Mouse (Mus musculus): ENCODE results near the gene B4galt5. TPM values are rescaled to one million over a fixed set of nuclear protein-coding genes. Genes with fewer than 3 reads are reported as not detected.
A peak's percentile ranks its signal among the peaks of the same experiment; 100 is the strongest.

B4galt5 gene
- total and polyA plus RNA-seq, 3 experiments = 4.6 to 34.4 (median 6.5) TPM

GRCm38 (mm10) chr2:167367777-167368281, 18.8 kb upstream of the B4galt5 start:
- Histone ChIP-seq H3K36me3 (ENCODE audit: control insufficient read depth in 1 of 2, insufficient read depth in 2 of 2, low read length in 2 of 2) (peaks cover 0 to 3% of the 10 kb centered on the region in 2 experiments; a peak in 1 of 4 replicates), H3K4me3 (ENCODE audit: control insufficient read depth in 1 of 2, insufficient read depth in 1 of 2, low read depth in 2 of 2, low read length in 2 of 2) (peak overlapping the region; percentile 53 to 56), H3K27me3 (ENCODE audit: control insufficient read depth in 1 of 2, insufficient read depth in 2 of 2, low read length in 2 of 2) (no peaks in the 10 kb centered on the region; a peak in 2 of 4 replicates), H3K9me3 (replicated peaks; ENCODE audit: insufficient read depth, low read length) (no peaks in the 10 kb centered on the region), H3K9ac (ENCODE audit: control insufficient read depth, low read depth, low read length, poor library complexity, severe bottlenecking) (peak overlapping the region; percentile 53), H3K4me1 (ENCODE audit: control insufficient read depth in 1 of 2, insufficient read depth in 2 of 2, low read length in 2 of 2) (peaks cover 0 to 11% of the 10 kb centered on the region in 2 experiments; a peak in 2 of 4 replicates), H3K79me2 (ENCODE audit: control insufficient read depth, insufficient read depth, low read length, poor library complexity) (no peaks in the 10 kb centered on the region; the same call in 1 of the 2 replicates), H3K27ac (ENCODE audit: control insufficient read depth, low read depth, low read length) (peak overlapping the region; percentile 62)
- TF ChIP-seq RAD21 (IDR thresholded peaks at IDR 0.05; ENCODE audit: low read depth, low read length) (no peak), POLR2AphosphoS5 (IDR thresholded peaks at IDR 0.05; ENCODE audit: borderline replicate concordance, low read depth, low read length) (no peak), MYC (IDR thresholded peaks at IDR 0.05; ENCODE audit: low read depth, low read length) (peak; percentile 48; the same call in 1 of the 2 replicates), TBP (IDR thresholded peaks at IDR 0.05; ENCODE audit: low read depth, low read length) (no peak), CHD2 (IDR thresholded peaks at IDR 0.05; ENCODE audit: low read length) (no peak), MAZ (IDR thresholded peaks at IDR 0.05; ENCODE audit: low read depth, low read length) (no peak), POLR2A (IDR thresholded peaks at IDR 0.05; ENCODE audit: control insufficient read depth in 1 of 2, insufficient read depth in 1 of 2, low read depth in 1 of 2, low read length in 2 of 2, poor library complexity in 1 of 2) (0 out of 4 replicates have a peak, but pooled peaks of 1 of the 2 experiments have one; percentile 18), MAX (IDR thresholded peaks at IDR 0.05; ENCODE audit: low read length) (no peak), MYB (IDR thresholded peaks at IDR 0.05; ENCODE audit: low read depth, low read length) (no peak), CTCF (IDR thresholded peaks at IDR 0.05 in 2 of 3, conservative IDR thresholded peaks at IDR 0.05 in 1 of 3; ENCODE audit: control insufficient read depth in 1 of 3, insufficient read depth in 1 of 3, low read depth in 2 of 3, low read length in 3 of 3, poor library complexity in 1 of 3, severe bottlenecking in 1 of 3) (0 out of 6 replicates have a peak, but pooled peaks of 1 of the 3 experiments have one; percentile 0), KAT2A (conservative IDR thresholded peaks at IDR 0.05; ENCODE audit: low read depth, low read length) (no peak), TAL1 (IDR thresholded peaks at IDR 0.05; ENCODE audit: low read length) (no peak)
- DNase-seq (ENCODE audit: low read depth, low spot score) = peak; percentile 72

- peak overlapping the region; percentile 3 for H3K27ac ChIP-seq (ENCODE audit: control insufficient read depth, low read depth, low read length)
- peaks cover 0 to 11% of the 10 kb centered on the region in 2 experiments; a peak in 2 of 4 replicates for H3K4me1 ChIP-seq (ENCODE audit: control insufficient read depth in 1 of 2, insufficient read depth in 2 of 2, low read length in 2 of 2)
Measured at GRCm38 (mm10) chr2:167367325-167367724, 18.3 kb upstream of the B4galt5 start.

More at GRCm38 (mm10) chr2:167367325-167367724, 18.3 kb upstream of the B4galt5 start:
- H3K36me3 ChIP-seq (ENCODE audit: control insufficient read depth in 1 of 2, insufficient read depth in 2 of 2, low read length in 2 of 2) = peaks cover 0 to 3% of the 10 kb centered on the region in 2 experiments; a peak in 1 of 4 replicates
- no peaks in the 10 kb centered on the region for H3K9me3 ChIP-seq (replicated peaks; ENCODE audit: insufficient read depth, low read length)
- DNase-seq (ENCODE audit: low read depth, low spot score) = peak; percentile 75
- H3K27me3 ChIP-seq (ENCODE audit: control insufficient read depth in 1 of 2, insufficient read depth in 2 of 2, low read length in 2 of 2) = no peaks in the 10 kb centered on the region; a peak in 1 of 4 replicates
- H3K9ac ChIP-seq (ENCODE audit: control insufficient read depth, low read depth, low read length, poor library complexity, severe bottlenecking) = peak overlapping the region; percentile 53
- peak overlapping the region; percentile 53 to 56 for H3K4me3 ChIP-seq (ENCODE audit: control insufficient read depth in 1 of 2, insufficient read depth in 1 of 2, low read depth in 2 of 2, low read length in 2 of 2)
- H3K79me2 ChIP-seq (ENCODE audit: control insufficient read depth, insufficient read depth, low read length, poor library complexity) = no peaks in the 10 kb centered on the region; the same call in 1 of the 2 replicates
- 0 out of 2 replicates have a peak, but pooled peaks have one; percentile 10 for TF ChIP-seq MYC (IDR thresholded peaks at IDR 0.05; ENCODE audit: low read depth, low read length)
- TF ChIP-seq RCOR1 (IDR thresholded peaks at IDR 0.05; ENCODE audit: low read depth, low read length) = 0 out of 2 replicates have a peak, but pooled peaks have one; percentile 33
- no peak for TF ChIP-seq CHD1 (IDR thresholded peaks at IDR 0.05; ENCODE audit: low read depth, low read length)
- peak in 1 of 2 experiments; percentile 18; a peak in 1 of 4 replicates for TF ChIP-seq EP300 (IDR thresholded peaks at IDR 0.05; ENCODE audit: low read depth in 1 of 2, low read length in 2 of 2)
- TF ChIP-seq NELFE (IDR thresholded peaks at IDR 0.05; ENCODE audit: low read depth, low read length) = peak; percentile 14; the same call in 1 of the 2 replicates
- no peak for TF ChIP-seq CTCF (IDR thresholded peaks at IDR 0.05 in 2 of 3, conservative IDR thresholded peaks at IDR 0.05 in 1 of 3; ENCODE audit: control insufficient read depth in 1 of 3, insufficient read depth in 1 of 3, low read depth in 2 of 3, low read length in 3 of 3, poor library complexity in 1 of 3, severe bottlenecking in 1 of 3)
- TF ChIP-seq TAL1 (IDR thresholded peaks at IDR 0.05; ENCODE audit: low read length) = peak; percentile 30; the same call in 1 of the 2 replicates
- TF ChIP-seq ZNF384 (IDR thresholded peaks at IDR 0.05; ENCODE audit: low read depth, low read length) = peak; percentile 35; the same call in 1 of the 2 replicates
- TF ChIP-seq GABPA (IDR thresholded peaks at IDR 0.05; ENCODE audit: low read depth, low read length) = no peak
- no peak for TF ChIP-seq ZC3H11A (IDR thresholded peaks at IDR 0.05; ENCODE audit: low read depth, low read length)
- TF ChIP-seq ETS1 (IDR thresholded peaks at IDR 0.05; ENCODE audit: low read depth, low read length) = peak; percentile 21; the same call in 1 of the 2 replicates
- TF ChIP-seq MAX (IDR thresholded peaks at IDR 0.05; ENCODE audit: low read length) = 0 out of 2 replicates have a peak, but pooled peaks have one; percentile 30
